Mouse (Mus musculus) Muller cell, postnatal 12 days (primary cell): Measurements from ENCODE around the gene Kcnj8.

ENCODE experiments used
- DNase-seq: peaks from one replicate; pipeline ENCODE4 v3.0.0-alpha.2; 2015; ENCODE audit errors: inconsistent ontology term

Kcnj8 gene

DNA sequence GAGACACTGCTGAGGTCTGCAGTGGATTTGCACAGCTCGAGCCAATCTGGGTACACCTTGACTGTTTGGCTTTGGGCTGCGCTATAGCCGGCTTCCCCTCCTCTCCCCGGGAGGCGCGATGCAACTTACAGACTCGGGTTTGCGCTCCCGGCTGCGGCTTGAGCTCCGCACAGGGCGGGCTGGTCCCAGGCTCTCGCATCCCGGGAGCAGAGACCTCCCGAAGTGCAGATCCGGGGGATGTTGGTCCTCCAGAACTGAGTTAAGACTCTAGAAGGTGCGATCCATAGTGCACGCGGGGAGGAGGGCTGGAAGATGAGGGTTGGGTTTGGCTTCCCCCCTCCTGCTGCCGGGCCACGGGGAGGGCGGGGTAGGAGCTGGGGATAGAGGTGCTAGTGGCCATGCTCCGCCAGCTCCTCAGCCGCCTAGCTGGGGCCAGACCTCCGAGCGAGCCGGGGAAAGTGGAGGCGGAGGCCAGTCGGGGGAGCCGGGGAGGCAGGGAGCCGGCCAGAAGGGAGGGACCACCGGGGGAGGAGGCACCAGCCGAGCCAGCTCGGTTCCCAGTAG, at the start of gene Kcnj8:
Gene Kcnj8, minus strand, starts transcription at position 560 of the 564 bp plus-strand sequence.
- DNase-seq = peak; percentile 70

DNA sequence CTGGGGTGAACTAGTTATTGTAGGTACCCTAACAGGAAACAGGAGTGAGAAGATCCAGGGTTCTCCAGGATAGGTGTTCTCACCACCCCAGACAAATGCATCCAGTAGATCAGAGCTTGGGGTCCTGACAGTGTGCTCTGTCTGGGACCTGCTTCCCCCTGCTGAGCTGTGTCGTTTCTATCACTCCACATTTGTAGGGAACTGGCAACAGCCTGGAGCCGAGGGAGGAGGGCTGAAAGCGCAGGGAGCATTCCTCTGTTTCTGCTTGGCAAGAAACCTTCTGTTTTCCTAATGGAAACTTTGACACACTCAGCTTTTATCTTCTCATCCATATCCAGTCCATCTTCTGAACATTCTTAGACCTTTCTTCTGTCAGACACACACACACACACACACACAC, 45.2 kb upstream of the Kcnj8 start:
- no peak for DNase-seq

DNA sequence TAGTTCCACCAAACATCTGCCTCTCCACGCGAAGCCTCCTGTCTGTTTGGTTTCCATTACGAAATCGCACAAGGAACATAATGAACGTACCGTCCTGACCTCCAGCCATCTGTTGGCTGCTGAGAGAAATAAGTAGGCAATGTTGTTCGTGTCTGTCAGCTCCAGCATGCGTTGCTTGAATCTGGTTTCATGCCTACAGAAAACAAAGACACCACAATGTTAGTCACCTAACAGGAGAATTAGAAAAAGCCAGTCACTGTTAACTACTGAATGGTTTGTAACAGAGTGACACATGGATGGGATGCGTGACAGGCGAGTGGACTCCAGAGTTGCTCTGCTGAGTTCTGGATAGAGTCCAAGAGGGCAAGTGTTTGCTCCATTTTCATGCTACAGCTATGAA, 42.9 kb upstream of the Kcnj8 start:
- DNase-seq = peak; percentile 15

DNA sequence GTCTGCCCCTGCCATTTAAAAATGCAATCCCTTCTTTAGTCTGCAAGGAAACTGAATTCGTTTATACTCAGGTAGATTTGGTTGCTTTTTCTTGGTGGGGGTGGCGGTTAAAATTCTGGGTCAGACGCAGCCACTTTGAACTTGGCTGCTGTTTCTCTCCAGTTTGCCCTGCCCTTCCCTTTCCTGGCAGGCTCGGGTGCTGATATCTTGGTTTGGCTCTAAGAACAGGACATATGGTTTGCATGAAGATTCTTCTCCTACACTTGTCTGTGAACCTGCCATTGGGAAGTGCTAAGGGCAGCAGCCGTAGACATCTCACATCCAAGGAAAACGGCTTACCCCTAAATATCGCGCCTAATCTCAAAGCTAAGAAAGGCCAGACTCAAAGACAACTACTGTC, 41.0 kb upstream of the Kcnj8 start:
- DNase-seq = no peak

DNA sequence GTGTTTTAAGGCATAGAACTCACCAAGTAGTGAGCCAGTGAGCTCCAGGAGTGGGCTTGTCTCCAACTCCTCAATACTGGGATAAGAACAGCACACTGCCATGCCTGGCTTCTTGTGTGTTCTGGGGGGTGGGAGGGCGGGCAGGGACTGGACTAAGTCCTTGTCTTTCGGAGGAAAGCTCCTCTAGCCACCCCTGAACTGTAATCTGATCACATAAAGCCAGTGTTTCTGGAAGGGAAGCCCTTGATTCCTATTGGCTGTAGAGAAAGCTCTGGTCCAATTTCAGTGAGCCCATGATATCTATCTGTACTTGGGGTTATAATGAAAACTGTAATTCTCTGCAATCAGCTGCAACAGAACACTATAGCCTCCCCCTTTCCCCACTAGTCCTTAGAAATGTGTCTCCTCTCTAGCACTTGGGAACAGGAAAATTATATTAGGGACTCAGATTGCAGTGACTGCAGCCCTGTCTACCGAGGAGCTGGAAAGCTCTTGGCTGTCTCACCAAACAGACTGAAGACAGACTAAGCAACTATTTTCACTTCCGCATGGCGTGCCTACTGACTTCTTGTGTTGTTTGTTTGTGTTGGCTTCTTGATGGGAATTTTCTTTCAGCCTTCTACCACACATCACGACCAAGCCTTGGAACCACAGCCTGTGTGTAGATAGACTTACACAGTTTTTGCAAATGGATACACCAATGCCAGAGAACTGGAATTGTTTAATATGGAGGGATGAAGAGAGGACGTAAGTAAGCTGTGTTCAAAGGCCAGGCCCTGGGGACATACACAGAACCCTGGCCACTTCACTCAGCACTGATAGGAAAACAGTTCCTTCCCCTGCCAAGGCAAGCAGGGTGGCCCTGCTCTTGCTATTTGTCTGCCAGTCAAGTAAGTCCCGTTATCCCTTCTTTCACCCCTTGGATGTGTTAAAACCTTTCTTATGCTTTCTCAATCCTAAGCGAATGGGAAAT, 38.3 kb upstream of the Kcnj8 start:
- DNase-seq = no peak

DNA sequence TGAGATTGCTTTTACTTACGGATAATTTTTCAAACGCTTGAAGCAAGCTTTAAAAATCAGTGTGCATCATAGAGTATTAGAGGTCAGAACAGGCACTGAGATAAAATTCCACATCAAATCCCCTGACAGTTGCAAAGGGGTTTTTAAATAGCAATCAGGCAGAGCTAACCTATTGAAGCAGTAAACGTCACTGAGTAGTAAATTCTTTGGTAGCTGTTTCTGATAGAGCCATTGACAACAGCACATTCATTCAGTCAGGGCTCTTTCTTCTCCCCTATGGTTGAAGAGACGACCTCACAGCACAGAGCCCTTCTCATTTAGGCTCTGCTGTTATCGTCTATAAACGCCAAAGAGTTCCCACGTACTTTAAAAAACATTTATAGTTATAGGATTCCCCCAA, 35.7 kb upstream of the Kcnj8 start:
- no peak for DNase-seq

DNA sequence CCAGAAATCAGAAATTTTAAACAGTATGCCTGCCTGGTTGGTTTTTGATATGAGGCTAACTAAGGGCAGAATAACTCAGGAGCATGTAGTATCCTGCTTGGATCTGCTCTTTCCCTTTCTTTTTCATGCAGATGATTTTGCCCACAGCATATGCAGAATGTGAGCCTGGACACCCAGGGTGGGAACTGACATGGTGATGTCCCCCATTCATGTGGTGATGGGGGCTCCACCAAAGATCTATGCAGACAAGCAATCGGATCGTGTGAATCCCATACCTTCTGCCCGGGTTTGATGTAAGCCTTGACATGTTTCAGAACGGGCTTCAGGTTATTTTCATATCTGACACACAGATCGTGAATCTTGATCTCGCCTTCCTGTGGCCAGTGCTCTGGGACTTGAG, 31.4 kb upstream of the Kcnj8 start:
- DNase-seq = no peak

DNA sequence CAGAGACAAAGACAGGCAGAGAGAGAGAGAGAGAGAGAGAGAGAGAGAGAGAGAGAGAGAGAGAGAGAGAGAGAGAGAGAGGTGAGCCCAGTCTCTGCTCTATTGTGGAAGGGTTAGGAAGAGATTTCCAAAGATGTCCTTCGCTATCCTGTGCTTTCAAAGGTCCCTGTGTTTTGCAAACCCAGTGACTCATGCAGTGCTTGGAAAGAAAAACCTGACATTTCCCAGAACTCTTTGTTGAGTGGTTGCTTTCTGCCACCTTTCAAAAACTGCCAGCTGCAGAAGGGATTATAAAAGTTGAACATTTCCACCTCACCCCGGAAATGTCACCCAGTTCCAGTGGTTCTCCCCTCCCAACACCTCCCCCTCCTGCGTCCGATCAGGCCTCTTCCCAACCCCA, 7.4 kb upstream of the Kcnj8 start:
- DNase-seq = no peak

DNA sequence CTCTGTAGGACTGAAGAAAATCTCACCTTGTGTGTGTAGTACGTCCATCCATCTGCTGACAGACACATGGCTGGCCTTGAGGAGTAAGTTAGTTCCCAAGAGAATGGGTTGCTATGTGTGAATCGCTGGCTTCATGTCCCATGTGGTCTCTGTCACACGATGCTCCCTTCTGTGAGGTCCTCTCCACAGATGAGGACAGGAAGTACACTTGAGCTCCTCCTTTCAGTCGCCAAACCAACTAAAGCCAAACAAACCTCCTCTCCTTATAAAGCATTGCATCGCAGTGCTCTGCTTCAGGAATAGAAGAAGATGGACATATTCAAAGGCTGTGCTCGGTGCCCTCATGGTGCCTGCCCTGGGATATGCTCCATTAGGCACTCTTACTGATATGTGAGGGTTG, 6.4 kb upstream of the Kcnj8 start:
- DNase-seq = no peak

DNA sequence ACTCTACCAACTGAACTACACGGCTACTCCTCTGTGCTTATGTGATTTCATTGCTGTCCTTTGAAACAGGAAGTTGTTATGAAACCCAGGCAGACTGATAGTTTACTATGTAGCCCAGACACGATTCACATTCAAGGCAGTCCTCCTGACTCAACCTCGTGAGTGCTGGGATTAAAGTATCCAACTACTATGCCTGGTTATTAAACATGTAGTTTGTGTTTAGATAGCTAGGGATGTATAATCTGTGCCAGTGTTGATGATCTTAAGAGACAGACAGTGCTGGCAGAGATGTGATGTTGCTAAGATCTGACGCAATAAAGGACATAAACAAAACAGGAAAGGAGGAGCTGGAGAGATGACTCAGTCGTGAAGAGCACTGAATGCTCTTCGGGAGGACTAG, 1.5 kb upstream of the Kcnj8 start:
- DNase-seq = no peak

DNA sequence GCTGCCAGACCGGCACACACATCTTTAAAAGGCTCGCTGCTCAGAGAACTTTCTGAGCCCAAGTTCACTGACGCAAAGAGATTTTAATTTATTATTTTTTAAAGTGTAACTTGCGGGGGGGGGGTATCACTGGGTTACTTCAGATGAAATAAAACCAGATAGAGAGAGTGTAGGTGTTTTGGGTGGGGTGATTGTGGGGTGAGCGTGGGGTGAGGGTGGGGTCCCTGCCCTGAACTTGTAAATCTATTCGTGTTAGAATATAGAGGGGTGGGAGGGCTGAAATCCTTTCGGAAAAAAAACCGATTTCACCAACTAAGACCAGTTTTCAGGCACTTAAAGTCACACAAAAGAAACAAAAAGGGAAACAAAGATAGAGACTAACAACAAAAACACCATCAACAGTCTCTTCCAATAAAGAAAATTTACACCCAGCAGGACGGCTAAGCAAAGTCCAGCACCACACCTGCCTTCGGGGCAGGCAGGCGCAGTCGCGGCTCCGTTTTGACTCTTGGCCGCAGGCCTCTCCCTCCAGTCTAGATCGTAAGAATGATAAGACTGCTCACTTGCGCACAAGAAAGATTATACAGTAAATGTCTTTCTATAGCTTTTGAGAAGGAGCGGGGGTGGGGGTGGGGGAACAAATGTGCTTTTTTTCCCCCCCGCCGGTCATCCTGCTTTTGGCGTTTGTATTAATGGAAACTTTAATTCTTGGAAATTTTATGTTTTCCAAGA, 381 bp upstream of the Kcnj8 start:
- no peak for DNase-seq

DNA sequence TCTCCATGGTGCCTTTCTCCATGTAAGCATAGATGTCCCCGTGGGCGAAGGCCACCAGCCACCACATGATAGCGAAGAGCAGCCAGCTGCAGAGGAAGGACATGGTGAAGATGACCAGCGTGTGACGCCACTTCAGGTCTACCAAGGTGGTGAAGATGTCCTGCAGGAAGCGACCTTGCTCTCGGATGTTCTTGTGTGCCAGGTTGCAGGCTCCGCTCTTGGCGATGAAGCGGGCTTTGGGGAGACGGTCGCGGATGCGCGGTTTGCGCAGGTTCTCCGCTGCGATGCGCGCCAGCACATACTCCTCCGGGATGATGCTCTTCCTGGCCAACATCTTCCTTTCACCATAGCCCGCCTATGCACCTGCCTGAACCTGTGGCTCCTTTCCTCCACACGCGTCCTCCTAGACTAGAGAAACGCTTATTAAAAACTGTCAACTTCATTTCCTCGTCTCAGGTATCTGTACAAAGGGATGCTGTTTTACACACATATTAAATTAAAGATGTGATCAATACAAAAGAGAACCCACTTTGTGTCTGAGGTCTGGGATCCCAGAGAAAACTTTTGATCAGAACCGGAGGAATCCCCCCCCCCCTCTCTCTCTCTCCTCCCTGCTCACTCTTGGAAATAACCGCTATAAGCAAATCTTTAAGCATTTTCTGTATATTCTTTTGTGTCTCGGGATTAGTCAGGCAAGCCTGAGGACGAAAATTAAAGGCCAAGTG, 1.2 kb downstream of the Kcnj8 start:
- DNase-seq = no peak

DNA sequence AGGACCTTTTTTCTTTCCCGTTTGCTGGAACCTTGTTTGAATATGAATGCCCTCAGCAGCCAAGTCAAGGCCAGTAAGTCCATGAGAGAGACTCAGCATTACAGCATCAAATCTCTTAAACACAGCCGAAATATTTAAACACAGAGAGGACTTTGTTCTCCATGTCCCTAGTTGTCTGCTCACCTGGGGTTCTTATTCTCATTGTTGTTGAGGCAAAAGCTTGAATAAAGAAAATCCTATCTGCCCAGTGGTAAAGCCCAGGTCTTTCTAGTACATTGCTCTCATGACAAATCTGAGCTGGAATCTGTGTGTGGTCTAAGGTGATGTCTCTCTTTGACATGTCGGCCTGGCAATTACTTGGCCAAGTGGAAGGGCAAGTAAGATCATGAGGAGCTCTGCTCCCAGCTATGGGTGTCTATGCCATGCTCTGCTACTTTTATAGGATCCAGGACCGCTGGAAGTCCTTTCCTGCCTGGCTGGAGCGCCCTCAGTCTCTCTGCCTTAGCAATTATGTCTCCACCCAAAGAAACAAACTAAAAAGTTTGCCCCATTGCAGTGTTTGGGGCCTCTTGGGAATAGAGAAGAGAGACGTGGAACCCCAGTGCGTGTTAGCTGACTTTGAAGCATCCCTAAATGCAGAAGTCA, 2.6 kb downstream of the Kcnj8 start:
- no peak for DNase-seq

DNA sequence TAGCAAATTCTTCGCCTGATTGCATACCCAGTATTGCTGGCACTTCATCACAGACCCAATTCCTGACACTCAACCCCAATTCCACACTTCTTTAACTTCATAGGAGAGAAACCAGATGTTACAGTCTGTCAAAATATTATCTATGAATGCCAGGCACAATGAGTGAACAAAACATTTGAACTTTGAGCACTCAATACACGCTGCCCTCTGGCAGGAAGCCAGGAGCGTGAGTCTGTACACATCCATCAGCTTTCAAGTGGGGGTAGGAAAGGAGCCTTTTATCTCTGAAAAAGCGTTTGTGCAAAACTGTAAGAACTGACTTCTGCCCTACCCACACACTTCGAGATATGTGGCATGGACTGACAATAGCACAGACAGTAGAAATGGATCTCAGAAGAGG, 4.0 kb downstream of the Kcnj8 start:
- no peak for DNase-seq

DNA sequence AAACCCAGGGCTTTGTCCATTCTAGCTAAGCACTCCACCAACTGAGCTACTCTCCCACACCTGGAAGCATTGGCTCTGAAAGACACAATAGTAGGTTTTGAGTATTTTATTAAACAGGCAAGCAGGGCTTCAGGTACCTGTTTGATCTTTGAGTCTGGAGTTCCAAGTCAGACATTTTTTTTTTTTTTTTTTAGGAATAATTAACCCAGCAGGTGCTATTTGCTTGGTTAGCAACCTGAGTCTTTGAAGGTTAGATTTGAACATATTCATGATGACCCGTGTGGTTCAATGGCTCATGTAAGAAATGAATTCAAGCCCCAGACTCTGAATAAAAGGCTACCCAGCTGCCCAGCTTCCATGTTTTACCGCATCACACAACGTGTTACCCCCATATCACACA, 6.7 kb downstream of the Kcnj8 start:
- no peak for DNase-seq

DNA sequence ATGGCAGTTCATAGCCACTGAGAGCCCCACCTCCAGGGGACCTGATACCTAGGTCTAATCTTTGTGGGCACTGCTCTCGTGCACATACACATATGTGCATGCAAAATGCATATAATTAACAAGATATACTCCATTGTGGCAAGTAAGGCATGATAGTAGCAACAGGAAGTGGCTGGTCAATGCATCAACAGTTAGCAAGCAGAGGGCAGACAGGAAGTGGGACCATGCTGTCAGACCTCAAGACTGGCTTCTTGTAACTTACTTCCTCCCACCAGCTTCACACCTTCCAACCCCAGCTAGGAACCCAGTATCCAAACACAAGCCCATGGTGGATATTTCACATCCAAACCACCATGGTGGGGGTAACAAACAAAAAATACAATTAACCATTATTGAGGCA, 10.3 kb downstream of the Kcnj8 start:
- DNase-seq = no peak

DNA sequence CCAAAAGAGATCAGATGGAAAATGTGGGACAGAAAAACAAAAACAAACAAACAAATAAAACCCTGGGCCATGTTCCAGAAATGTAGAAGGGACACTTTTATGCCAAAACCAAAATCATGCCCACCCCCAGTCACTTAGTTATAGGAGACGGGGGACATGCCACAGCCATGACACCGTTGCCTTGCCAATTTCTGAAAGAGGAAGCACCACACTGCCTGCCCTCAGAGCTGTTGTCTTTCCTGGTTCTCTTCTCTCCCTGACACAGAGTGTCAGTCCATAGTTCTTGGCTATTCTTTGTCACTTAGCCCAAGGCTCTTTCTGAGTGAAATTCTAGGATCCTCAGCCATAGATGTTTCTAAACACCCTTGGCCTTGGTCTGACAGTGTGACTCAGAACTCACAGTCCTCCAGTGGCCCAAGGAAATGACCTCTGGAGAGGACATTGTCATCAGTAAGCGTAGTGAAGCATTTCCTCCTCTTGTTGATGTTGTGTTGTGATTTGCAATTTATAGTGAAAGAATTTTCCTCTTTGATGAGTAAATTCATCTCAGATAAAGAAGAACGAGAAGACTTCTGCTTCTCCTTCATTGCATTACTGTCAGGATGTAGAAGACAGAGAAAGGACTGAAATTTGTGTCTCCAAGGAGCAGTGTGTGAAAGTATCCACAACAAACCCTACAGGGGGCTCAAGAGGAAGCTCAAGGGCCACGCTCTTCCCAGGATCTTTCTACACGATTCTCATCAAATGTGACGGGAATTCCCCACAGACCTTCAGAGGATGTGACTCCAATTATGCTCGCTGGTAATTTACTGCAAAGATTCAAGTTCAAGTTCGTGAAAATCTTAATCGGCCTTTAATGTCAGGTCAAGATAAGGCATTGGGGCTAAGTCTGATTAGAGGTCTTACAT, 12.4 kb downstream of the Kcnj8 start:
- DNase-seq = no peak

DNA sequence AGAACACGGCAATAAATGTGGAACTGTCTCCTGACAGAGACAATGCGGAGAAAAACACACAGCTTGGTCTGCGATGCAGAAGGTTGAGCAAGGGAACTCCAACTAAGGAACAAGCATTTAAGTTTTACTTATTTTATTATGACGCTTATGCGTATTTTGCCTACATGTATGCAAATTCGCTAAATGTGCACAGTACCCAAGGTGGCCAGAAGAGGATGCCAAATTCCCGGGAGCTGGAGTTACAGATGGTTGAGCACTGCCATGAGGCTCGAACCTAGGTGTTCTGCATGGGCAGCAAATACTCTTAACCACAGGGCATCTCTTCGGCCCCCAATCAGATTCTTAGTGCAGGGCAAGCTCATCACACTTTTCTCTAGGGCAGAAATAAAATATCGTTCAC, 13.3 kb downstream of the Kcnj8 start:
- DNase-seq = no peak

DNA sequence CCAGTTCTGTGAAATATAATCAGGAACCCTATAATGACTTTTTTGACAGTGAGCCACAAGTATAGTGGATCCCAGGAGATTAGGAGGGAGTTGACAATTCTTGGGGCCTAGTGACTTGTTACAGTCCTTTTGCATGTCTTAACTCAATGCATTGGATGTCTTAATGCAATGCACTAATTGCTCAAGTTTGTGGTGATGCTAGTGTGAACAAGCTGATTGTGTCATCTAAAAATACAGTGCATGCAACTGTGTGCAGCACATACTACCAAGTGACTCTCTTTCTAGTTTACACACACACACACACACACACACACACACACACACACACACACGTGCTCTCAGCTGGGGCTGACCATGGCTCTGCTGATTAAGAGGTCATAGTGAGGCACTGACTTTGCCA, 15.4 kb downstream of the Kcnj8 start:
- DNase-seq = no peak

DNA sequence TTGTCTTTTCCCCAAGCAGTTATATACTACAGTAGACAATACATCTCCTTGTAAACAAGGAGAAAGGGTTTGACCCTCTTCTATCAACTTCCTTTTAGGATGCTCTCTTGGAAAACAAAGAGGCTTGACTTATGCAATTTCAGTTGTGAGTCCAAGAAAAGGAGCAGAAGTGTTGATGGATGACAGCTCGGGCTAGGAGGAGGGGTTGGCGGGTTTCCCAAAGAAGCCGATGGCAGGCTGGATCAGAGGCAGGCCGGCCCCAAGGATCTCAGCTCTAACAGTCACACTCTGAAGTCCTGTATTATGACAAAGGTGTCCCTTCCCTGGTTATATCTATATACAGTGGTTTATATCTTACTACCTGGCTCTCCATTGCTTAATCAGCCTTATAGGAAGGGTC, 19.9 kb downstream of the Kcnj8 start:
- DNase-seq = no peak

DNA sequence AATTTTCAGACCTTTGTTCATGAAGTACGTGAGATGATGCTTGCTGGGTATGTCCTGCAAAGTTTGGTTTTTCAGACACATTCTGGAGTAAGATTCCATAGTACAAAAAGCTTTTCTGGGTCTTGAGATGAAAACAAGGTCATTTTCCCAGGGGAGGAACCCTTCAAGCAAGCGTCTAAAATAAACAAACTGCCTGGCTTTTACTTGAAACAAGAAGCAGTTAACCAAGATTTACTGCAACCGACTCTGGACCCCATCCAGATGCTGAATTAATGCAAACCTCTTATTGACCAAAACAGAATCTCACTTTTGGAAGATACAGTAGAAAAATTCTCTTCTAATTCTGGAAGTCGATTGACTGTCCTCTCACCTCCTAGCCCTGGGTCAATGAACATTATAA, 20.5 kb downstream of the Kcnj8 start:
- DNase-seq = no peak
